In genomic region chr9:36767203-36768143, GRCm38 (mm10) we compare ENCODE assay signal across 8 mouse cellular contexts. TPM values are rescaled to one million over a fixed set of nuclear protein-coding genes. Genes with fewer than 3 reads are reported as not detected.
DNase-seq lines count a peak whose midpoint lies in the region; ATAC-seq and TF ChIP-seq lines count a peak whose summit lies in the region.

Gene Stt3a (minus strand): TSS chr9:36767679.

- TF ChIP-seq POLR2A in bone marrow, adult 2 months (IDR thresholded peaks at IDR 0.05; ENCODE audit: borderline replicate concordance, control insufficient read depth, low read depth, low read length): peak; percentile 70; the same call in 1 of the 2 replicates
- peak; percentile 78; the same call in 1 of the 2 replicates for TF ChIP-seq POLR2A in limb, embryonic 14.5 days (IDR thresholded peaks at IDR 0.05; ENCODE audit: borderline replicate concordance, extremely low read depth, insufficient read depth, insufficient read length)

- H3K9me3 ChIP-seq in embryonic facial prominence, embryonic 15.5 days (replicated peaks): no peaks in the 10 kb centered on the region
- no peaks in the 10 kb centered on the region for H3K9me3 ChIP-seq in limb, embryonic 14.5 days (ENCODE audit: control insufficient read depth, low read length)
- no peaks in the 10 kb centered on the region for H3K9me3 ChIP-seq in midbrain, postnatal 0 days (ENCODE audit: low read length)

- no peak for TF ChIP-seq CTCF in bone marrow, adult 2 months (IDR thresholded peaks at IDR 0.05; ENCODE audit: control insufficient read depth, insufficient read depth, low read length)
- TF ChIP-seq CTCF in midbrain, postnatal 0 days (IDR thresholded peaks at IDR 0.05): no peak; the same call in 1 of the 2 replicates

- WGBS in bone marrow, adult 2 months: under 1% methylated on average over 60 of the region's 60 CpGs
- under 1% methylated on average over 60 of the region's 60 CpGs for WGBS in embryonic facial prominence, embryonic 15.5 days
- WGBS in limb, embryonic 14.5 days: under 1% methylated on average over 60 of the region's 60 CpGs
- under 1% methylated on average over 59 of the region's 60 CpGs for WGBS in midbrain, postnatal 0 days

- H3K27me3 ChIP-seq in embryonic facial prominence, embryonic 15.5 days: no peaks in the 10 kb centered on the region
- no peaks in the 10 kb centered on the region for H3K27me3 ChIP-seq in limb, embryonic 14.5 days (ENCODE audit: control insufficient read depth, insufficient read depth, low read length)
- no peaks in the 10 kb centered on the region for H3K27me3 ChIP-seq in midbrain, postnatal 0 days (ENCODE audit: insufficient read depth, low read length)

- no peaks in the 10 kb centered on the region for H3K4me1 ChIP-seq in bone marrow, adult 2 months (ENCODE audit: control insufficient read depth, insufficient read depth, low read length)
- peaks cover 20% of the 10 kb centered on the region for H3K4me1 ChIP-seq in embryonic facial prominence, embryonic 15.5 days
- peaks cover 11% of the 10 kb centered on the region for H3K4me1 ChIP-seq in limb, embryonic 14.5 days (ENCODE audit: control insufficient read depth, insufficient read depth, low read length)
- peaks cover 5% of the 10 kb centered on the region; the same call in 1 of the 2 replicates for H3K4me1 ChIP-seq in midbrain, postnatal 0 days (ENCODE audit: insufficient read depth, low read length)

- H3K27ac ChIP-seq in bone marrow, adult 2 months (ENCODE audit: control insufficient read depth, insufficient read depth, low read depth, low read length, poor library complexity): peak within 1 kb of the TSS; percentile 94
- peak within 1 kb of the TSS; percentile 95 for H3K27ac ChIP-seq in embryonic facial prominence, embryonic 15.5 days (replicated peaks)
- peak within 1 kb of the TSS; percentile 93 for H3K27ac ChIP-seq in limb, embryonic 14.5 days (replicated peaks; ENCODE audit: low read depth, low read length)
- peak within 1 kb of the TSS; percentile 92 for H3K27ac ChIP-seq in midbrain, postnatal 0 days (ENCODE audit: low read depth, low read length)

- peaks cover 18% of the 10 kb centered on the region for H3K36me3 ChIP-seq in embryonic facial prominence, embryonic 15.5 days
- H3K36me3 ChIP-seq in limb, embryonic 14.5 days (ENCODE audit: control insufficient read depth, insufficient read depth, low read length): peaks cover 23% of the 10 kb centered on the region
- H3K36me3 ChIP-seq in midbrain, postnatal 0 days (ENCODE audit: insufficient read depth, low read length): peaks cover 11% of the 10 kb centered on the region; the same call in 1 of the 2 replicates

- H3K4me3 ChIP-seq in bone marrow, adult 2 months (replicated peaks; ENCODE audit: control insufficient read depth, low read depth, low read length): peak within 1 kb of the TSS; percentile 91
- peak within 1 kb of the TSS; percentile 99 for H3K4me3 ChIP-seq in embryonic facial prominence, embryonic 15.5 days (replicated peaks)
- H3K4me3 ChIP-seq in limb, embryonic 14.5 days (replicated peaks; ENCODE audit: low read length): peak within 1 kb of the TSS; percentile 96
- H3K4me3 ChIP-seq in midbrain, postnatal 0 days (ENCODE audit: low read depth, low read length): peak within 1 kb of the TSS; percentile 97

- peak; percentile 100 for ATAC-seq in embryonic facial prominence, embryonic 15.5 days (ENCODE audit: insufficient number of reproducible peaks, low FRiP score, low TSS enrichment, low read depth)
- peak; percentile 100 for ATAC-seq in limb, embryonic 14.5 days (ENCODE audit: low FRiP score, low read depth)
- peak; percentile 100 for ATAC-seq in midbrain, postnatal 0 days (ENCODE audit: low FRiP score)

- peak within 1 kb of the TSS; percentile 85 for H3K9ac ChIP-seq in embryonic facial prominence, embryonic 15.5 days
- peak within 1 kb of the TSS; percentile 82 for H3K9ac ChIP-seq in limb, embryonic 14.5 days (ENCODE audit: low read depth, low read length, severe bottlenecking)
- peak within 1 kb of the TSS; percentile 90 for H3K9ac ChIP-seq in midbrain, postnatal 0 days (replicated peaks; ENCODE audit: low read length, poor library complexity, severe bottlenecking)

- H3K4me2 ChIP-seq in embryonic facial prominence, embryonic 15.5 days (replicated peaks): peak within 1 kb of the TSS; percentile 80
- H3K4me2 ChIP-seq in limb, embryonic 14.5 days (replicated peaks; ENCODE audit: low read depth, low read length, severe bottlenecking): peak within 1 kb of the TSS; percentile 77
- H3K4me2 ChIP-seq in midbrain, postnatal 0 days (ENCODE audit: low read depth, low read length, poor library complexity, severe bottlenecking): peak within 1 kb of the TSS; percentile 80

- peak; percentile 100 for DNase-seq in 416B (ENCODE audit: low read depth)
- peak; percentile 99 for DNase-seq in heart, adult 8-10 months (ENCODE audit: low spot score)
- DNase-seq in kidney, adult 9 months: peak; percentile 99
- peak; percentile 100 for DNase-seq in limb, embryonic 14.5 days (ENCODE audit: low spot score)
- peak; percentile 100 for DNase-seq in midbrain, postnatal 0 days (ENCODE audit: low spot score)
- DNase-seq in spleen, postnatal 14 days (ENCODE audit: low spot score in 2 of 2): peak; percentile 88 to 94

RNA-seq across cellular contexts. Expression of gene Stt3a, which starts in this region (rescaled TPM):
- 18.4 and 76.7 TPM in 2 replicates for polyA plus RNA-seq in bone marrow, adult 2 months (2011; ENCODE audit: insufficient read depth, insufficient read length, low replicate concordance, missing spikeins)
- polyA plus RNA-seq in embryonic facial prominence, embryonic 15.5 days (2015; fragmentation: Nextera tagmentation; extraction: Ambion mirVana): 266 and 270 TPM in 2 replicates
- total RNA-seq in heart, adult 8-10 months (2022): 10 to 100 TPM; 51.1 to 59.0 (median 56.2) TPM
- polyA plus RNA-seq in limb, embryonic 14.5 days (2012; rRNA removed): 264 and 309 TPM in 2 replicates
- polyA plus RNA-seq in limb, embryonic 14.5 days (2014; fragmentation: Nextera tagmentation; extraction: Ambion mirVana): 245 and 251 TPM in 2 replicates
- total RNA-seq in midbrain, postnatal 0 days (2014; rRNA removed): 62.1 and 64.4 TPM in 2 replicates
- 63.3 and 73.6 TPM in 2 replicates for polyA plus RNA-seq in midbrain, postnatal 0 days (2015; fragmentation: Nextera tagmentation; extraction: Ambion mirVana)

Comparison
In these comparisons a context has a peak if more than half of its experiments do, and no peak if none do; other contexts are left out.
1. Peak in every context shown above with its lines: DNase-seq, ATAC-seq, H3K4me3 ChIP-seq and H3K27ac ChIP-seq.